Mouse (Mus musculus) liver, adult 2 months (tissue): Measurements from ENCODE around the gene Hoxa5.

ENCODE experiments used
- CTCF ChIP-seq: fragments of 200-500 bp; IDR thresholded peaks from 2 replicates; pipeline ENCODE4 v1.5.1; 2011; ENCODE audit warnings: low read depth, low read length, control low read depth
- POLR2A ChIP-seq: fragments of 200-500 bp; IDR thresholded peaks from 2 replicates; pipeline ENCODE4 v1.6.1; 2011; ENCODE audit warnings: low read length, control low read depth; ENCODE audit not compliant: insufficient read depth; ENCODE audit errors: extremely low read depth

- TF ChIP-seq CTCF (no peak), POLR2A (no peak)
Observed at GRCm38 (mm10) chr6:52218643-52219215, 14.3 kb upstream of the Hoxa5 start.
